Mouse (Mus musculus) NIH3T3 (cell line): ENCODE measurements at regions not wholly inside any gene's neighbourhood (a gene's known extent, or its start where the extent isn't known, plus 50 kb on each side); places are given as distances from the start of the nearest gene placed in this dataset.
A peak's percentile ranks its signal among the peaks of the same experiment; 100 is the strongest.

Experiments
- DNase-seq: peaks from one replicate; pipeline ENCODE4 v3.0.0-alpha.2; 2012; ENCODE audit warnings: low read depth

GRCm38 (mm10) chr1:184462481-184463124, 269.8 kb downstream of the Hlx start:
- no peak for DNase-seq

GRCm38 (mm10) chr1:184461411-184461810, 271.0 kb downstream of the Hlx start:
- DNase-seq: no peak

GRCm38 (mm10) chr1:184456727-184457126, 275.7 kb downstream of the Hlx start:
- peak; percentile 14 for DNase-seq

- DNase-seq: no peak
Measured at GRCm38 (mm10) chr1:184454381-184454780, 278.0 kb downstream of the Hlx start.

GRCm38 (mm10) chr1:184453673-184454072, 278.7 kb downstream of the Hlx start:
- no peak for DNase-seq

- DNase-seq: no peak
Measured at GRCm38 (mm10) chr1:184453061-184453460, 279.4 kb downstream of the Hlx start.

GRCm38 (mm10) chr1:184451686-184452085, 280.7 kb downstream of the Hlx start:
- DNase-seq: peak; percentile 58

GRCm38 (mm10) chr1:184449007-184449406, 283.4 kb downstream of the Hlx start:
- no peak for DNase-seq

- peak; percentile 90 for DNase-seq
Measured at GRCm38 (mm10) chr1:184447911-184448310, 284.5 kb downstream of the Hlx start.

GRCm38 (mm10) chr1:184447161-184447667, 285.2 kb downstream of the Hlx start:
- peak; percentile 82 for DNase-seq

- no peak for DNase-seq
Measured at GRCm38 (mm10) chr1:184444189-184444588, 288.2 kb downstream of the Hlx start.

- DNase-seq: no peak
Measured at GRCm38 (mm10) chr1:184442701-184443100, 289.7 kb downstream of the Hlx start.

- DNase-seq: no peak
Measured at GRCm38 (mm10) chr1:184441005-184441557, 291.3 kb downstream of the Hlx start.

- DNase-seq: peak; percentile 27
Measured at GRCm38 (mm10) chr1:184439506-184439905, 292.9 kb downstream of the Hlx start.

GRCm38 (mm10) chr1:184436387-184436786, 296.0 kb downstream of the Hlx start:
- DNase-seq: no peak

GRCm38 (mm10) chr1:184428612-184429011, 303.8 kb downstream of the Hlx start:
- DNase-seq: no peak

GRCm38 (mm10) chr1:184428035-184428434, 304.4 kb downstream of the Hlx start:
- DNase-seq: no peak

GRCm38 (mm10) chr1:184425694-184426093, 306.7 kb downstream of the Hlx start:
- DNase-seq: no peak

- no peak for DNase-seq
Measured at GRCm38 (mm10) chr1:184424035-184424434, 308.4 kb downstream of the Hlx start.

- DNase-seq: no peak
Measured at GRCm38 (mm10) chr1:184412596-184412995, 319.8 kb downstream of the Hlx start.

- no peak for DNase-seq
Measured at GRCm38 (mm10) chr1:184411066-184411465, 321.4 kb downstream of the Hlx start.

GRCm38 (mm10) chr1:184409986-184410385, 322.4 kb downstream of the Hlx start:
- DNase-seq: no peak

GRCm38 (mm10) chr1:184402985-184403384, 329.4 kb downstream of the Hlx start:
- peak; percentile 52 for DNase-seq

- peak; percentile 60 for DNase-seq
Measured at GRCm38 (mm10) chr1:184395215-184395614, 337.2 kb downstream of the Hlx start.
